Mouse (Mus musculus): ENCODE results near the gene Hscb. TPM values are rescaled to one million over a fixed set of nuclear protein-coding genes. Genes with fewer than 3 reads are reported as not detected.

Gene Hscb
- polyA plus RNA-seq, 1 experiment from 2014 or later = 25.0 TPM

DNA sequence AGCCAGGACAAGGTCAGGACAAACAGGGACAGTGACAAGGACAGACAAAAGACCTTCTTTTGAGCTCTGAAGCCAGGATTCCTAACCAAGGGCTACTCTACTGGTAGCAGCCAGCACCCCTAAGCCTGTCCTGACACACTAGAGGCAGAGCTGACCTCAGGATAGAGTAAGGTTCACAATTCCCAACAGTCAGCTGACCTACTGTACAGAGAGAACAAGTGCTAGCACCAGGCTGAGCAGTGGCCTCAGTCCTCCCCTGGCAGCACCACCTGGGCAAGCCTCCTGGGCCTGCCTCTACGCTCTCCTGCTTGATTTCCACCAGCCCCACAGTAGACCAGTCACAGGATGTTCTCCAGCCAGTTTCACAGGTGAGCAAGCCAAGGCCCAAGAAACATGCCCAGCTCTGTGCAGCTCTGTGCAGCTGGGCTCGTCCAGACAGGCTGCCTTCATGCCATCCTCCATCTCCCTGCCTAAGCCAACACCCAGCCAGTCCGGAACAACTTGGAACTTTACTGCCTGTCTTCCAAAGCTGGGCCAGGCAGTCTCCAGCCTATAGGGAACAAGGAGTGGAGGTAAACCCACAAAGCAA is 38.4 kb downstream of the Hscb start:
- no peaks in the 10 kb centered on the region for H3K9me3 ChIP-seq (ENCODE audit: control insufficient read depth, low read length)
- H3K36me3 ChIP-seq (ENCODE audit: control insufficient read depth, insufficient read depth, low read length) = peaks cover 12% of the 10 kb centered on the region
- no peak overlapping the region for H3K9ac ChIP-seq (ENCODE audit: low read length)
- H3K4me1 ChIP-seq (ENCODE audit: control insufficient read depth, insufficient read depth, low read length) = no peaks in the 10 kb centered on the region
- H3K4me2 ChIP-seq = no peak overlapping the region
- WGBS = 80% methylated on average over 3 of the region's 3 CpGs
- no peak overlapping the region for H3K27ac ChIP-seq (ENCODE audit: low read depth, low read length)
- DNase-seq (ENCODE audit: low spot score, missing footprints) (no peak), ATAC-seq (ENCODE audit: low FRiP score) (no peak)
- H3K27me3 ChIP-seq (ENCODE audit: control insufficient read depth, insufficient read depth, low read length) = no peaks in the 10 kb centered on the region
- no peak overlapping the region for H3K4me3 ChIP-seq (ENCODE audit: low read depth, low read length)

DNA sequence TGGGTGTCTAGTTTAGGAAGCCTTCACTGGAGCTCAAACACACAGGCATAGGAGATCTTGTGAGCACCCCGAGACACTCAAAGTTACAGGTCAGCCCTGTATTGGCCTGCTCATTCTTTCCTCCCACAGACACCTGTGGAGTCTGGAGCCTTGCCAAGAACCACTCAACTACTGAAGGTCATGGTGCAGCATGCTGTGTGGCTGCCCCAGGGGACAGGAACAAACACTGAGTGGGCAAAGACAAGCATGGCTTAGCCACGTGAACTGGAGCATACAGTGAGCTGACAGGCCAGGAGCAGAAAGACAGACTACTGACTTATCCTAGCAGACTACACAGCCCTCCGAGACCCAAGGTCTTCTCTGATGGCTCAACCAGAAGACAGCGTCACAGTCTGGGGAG is 41.9 kb downstream of the Hscb start:
- no peak for ATAC-seq (ENCODE audit: low FRiP score)
- 85% methylated on average over 4 of the region's 4 CpGs for WGBS

DNA sequence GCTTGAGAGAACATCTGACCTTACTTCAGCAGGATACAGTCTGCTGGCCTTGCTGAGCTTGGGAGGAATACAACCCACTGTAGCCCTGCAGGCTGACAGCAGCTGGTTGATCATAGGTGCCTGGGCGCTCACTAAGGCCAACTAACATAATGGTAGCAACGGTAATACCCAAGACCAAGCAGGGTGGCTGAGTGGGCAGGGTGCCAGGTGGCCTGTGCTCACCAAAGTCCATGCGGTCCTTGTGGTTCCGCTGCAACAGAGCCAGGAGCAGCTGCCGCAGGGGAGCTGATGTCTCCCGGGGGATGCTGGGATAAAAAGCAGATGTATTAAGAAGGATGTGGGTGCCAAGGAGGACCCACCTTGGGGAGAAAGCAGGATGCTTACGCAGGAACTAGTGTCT is 45.2 kb downstream of the Hscb start:
- Histone ChIP-seq H3K36me3 (ENCODE audit: control insufficient read depth, insufficient read depth, low read length) (peaks cover 60% of the 10 kb centered on the region), H3K9me3 (ENCODE audit: control insufficient read depth, low read length) (no peaks in the 10 kb centered on the region), H3K4me3 (ENCODE audit: low read depth, low read length) (no peak overlapping the region), H3K4me1 (ENCODE audit: control insufficient read depth, insufficient read depth, low read length) (no peaks in the 10 kb centered on the region), H3K9ac (ENCODE audit: low read length) (no peak overlapping the region), H3K27me3 (ENCODE audit: control insufficient read depth, insufficient read depth, low read length) (no peaks in the 10 kb centered on the region), H3K27ac (ENCODE audit: low read depth, low read length) (no peak overlapping the region), H3K4me2 (no peak overlapping the region)
- DNase-seq (ENCODE audit: low spot score, missing footprints) = peak; percentile 53
- no peak for ATAC-seq (ENCODE audit: low FRiP score)
- 97% methylated on average over 7 of the region's 7 CpGs for WGBS

More for the DNA sequence above, 41.9 kb downstream of the Hscb start:
- H3K4me3 ChIP-seq (ENCODE audit: low read depth, low read length) = no peak overlapping the region
- no peaks in the 10 kb centered on the region for H3K4me1 ChIP-seq (ENCODE audit: control insufficient read depth, insufficient read depth, low read length)
- H3K36me3 ChIP-seq (ENCODE audit: control insufficient read depth, insufficient read depth, low read length) = peaks cover 36% of the 10 kb centered on the region
- DNase-seq (ENCODE audit: low spot score, missing footprints) = peak; percentile 17
- no peak overlapping the region for H3K9ac ChIP-seq (ENCODE audit: low read length)
- H3K27ac ChIP-seq (ENCODE audit: low read depth, low read length) = no peak overlapping the region
- no peaks in the 10 kb centered on the region for H3K27me3 ChIP-seq (ENCODE audit: control insufficient read depth, insufficient read depth, low read length)
- H3K4me2 ChIP-seq = no peak overlapping the region
- no peaks in the 10 kb centered on the region for H3K9me3 ChIP-seq (ENCODE audit: control insufficient read depth, low read length)

DNA sequence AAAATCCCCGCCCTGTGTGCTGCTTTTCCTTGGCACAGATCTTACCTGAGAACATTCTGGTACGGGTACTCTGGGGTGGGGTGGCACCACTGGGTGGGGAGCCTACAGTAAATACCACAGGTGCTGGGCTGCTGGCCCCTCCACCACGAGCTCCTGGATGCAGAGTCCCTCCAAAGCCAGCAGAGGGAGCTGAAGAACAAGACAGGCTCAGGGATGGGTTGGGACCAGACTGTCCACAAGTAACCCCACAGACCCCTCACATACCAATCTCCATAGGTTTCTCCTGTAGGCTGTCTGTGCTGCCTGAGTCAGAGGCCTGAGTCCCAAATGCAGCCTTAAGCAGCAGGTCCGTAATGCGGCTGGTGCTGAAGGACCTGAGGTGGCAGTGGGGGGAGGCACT is 50.9 kb downstream of the Hscb start:
- Histone ChIP-seq H3K27ac (ENCODE audit: low read depth, low read length) (no peak overlapping the region), H3K27me3 (ENCODE audit: control insufficient read depth, insufficient read depth, low read length) (no peaks in the 10 kb centered on the region), H3K9me3 (ENCODE audit: control insufficient read depth, low read length) (no peaks in the 10 kb centered on the region), H3K36me3 (ENCODE audit: control insufficient read depth, insufficient read depth, low read length) (peaks cover 64% of the 10 kb centered on the region), H3K9ac (ENCODE audit: low read length) (no peak overlapping the region), H3K4me1 (ENCODE audit: control insufficient read depth, insufficient read depth, low read length) (no peaks in the 10 kb centered on the region), H3K4me2 (no peak overlapping the region), H3K4me3 (ENCODE audit: low read depth, low read length) (no peak overlapping the region)
- ATAC-seq (ENCODE audit: low FRiP score) (peak; percentile 70), DNase-seq (ENCODE audit: low spot score, missing footprints) (no peak)
- WGBS = 62% methylated on average over 5 of the region's 5 CpGs

DNA sequence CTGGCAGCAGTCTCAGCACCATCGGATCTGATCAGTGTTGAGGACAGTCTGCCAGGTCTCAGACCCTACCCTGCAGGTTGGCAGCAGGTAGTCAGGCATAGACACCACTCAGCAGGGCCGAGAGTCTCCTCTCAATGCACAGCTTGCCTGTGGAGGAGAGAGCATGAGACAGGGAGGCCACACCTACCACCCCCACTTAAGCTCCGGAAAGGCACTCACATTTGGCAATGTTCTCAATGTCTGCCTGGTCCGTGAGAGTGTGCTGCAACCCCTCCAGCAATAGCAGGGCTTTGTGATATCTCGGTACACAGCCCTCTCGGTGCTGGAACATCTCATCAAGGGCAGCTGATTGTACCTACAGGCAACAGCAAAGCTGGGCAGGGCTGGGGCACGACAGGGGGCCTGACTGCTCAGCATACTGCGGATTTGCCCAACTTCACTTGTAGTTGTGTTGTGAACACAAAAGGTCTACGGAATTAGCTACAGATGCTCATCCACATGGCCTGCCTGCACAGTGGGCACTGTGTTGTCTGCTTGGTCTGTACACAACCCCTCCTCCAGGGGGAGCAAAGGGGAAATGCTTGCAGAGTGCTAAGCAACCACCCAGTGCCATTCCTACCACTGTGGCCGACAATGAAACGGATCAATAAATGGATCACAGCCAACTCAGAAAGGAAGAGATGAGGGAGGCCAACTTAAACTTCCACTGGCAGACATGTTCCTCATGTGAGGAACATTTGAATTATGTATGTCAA is 53.3 kb downstream of the Hscb start:
- no peak overlapping the region for H3K4me2 ChIP-seq
- H3K9ac ChIP-seq (ENCODE audit: low read length) = no peak overlapping the region
- H3K4me1 ChIP-seq (ENCODE audit: control insufficient read depth, insufficient read depth, low read length) = no peaks in the 10 kb centered on the region
- ATAC-seq (ENCODE audit: low FRiP score) = no peak
- H3K27me3 ChIP-seq (ENCODE audit: control insufficient read depth, insufficient read depth, low read length) = no peaks in the 10 kb centered on the region
- H3K9me3 ChIP-seq (ENCODE audit: control insufficient read depth, low read length) = no peaks in the 10 kb centered on the region
- H3K4me3 ChIP-seq (ENCODE audit: low read depth, low read length) = no peak overlapping the region
- 83% methylated on average over 11 of the region's 11 CpGs for WGBS
- no peak overlapping the region for H3K27ac ChIP-seq (ENCODE audit: low read depth, low read length)
- no peak for DNase-seq (ENCODE audit: low spot score, missing footprints)
- peaks cover 45% of the 10 kb centered on the region for H3K36me3 ChIP-seq (ENCODE audit: control insufficient read depth, insufficient read depth, low read length)

DNA sequence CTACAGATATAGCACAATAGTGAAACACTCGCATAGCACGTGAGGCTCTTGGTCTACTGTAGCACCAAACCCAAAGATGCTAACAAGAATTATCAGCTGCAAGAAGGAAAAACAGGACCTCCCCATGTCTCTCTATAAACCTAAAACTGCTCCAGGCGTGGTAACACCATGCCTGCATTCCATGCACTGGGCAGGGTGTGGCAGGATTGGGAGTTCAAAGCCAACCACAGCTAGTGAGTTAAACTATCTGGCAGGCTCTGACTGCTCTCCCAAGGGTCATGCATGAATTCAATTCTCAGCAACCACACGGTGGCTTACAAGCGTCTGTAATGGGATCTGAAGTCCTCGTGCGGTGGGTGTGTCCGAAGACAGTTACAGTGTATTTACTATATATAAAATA is 56.4 kb downstream of the Hscb start:
- Histone ChIP-seq H3K4me1 (ENCODE audit: control insufficient read depth, insufficient read depth, low read length) (peaks cover 10% of the 10 kb centered on the region), H3K9ac (ENCODE audit: low read length) (no peak overlapping the region), H3K9me3 (ENCODE audit: control insufficient read depth, low read length) (no peaks in the 10 kb centered on the region), H3K27ac (ENCODE audit: low read depth, low read length) (no peak overlapping the region), H3K4me2 (no peak overlapping the region), H3K36me3 (ENCODE audit: control insufficient read depth, insufficient read depth, low read length) (peaks cover 25% of the 10 kb centered on the region), H3K27me3 (ENCODE audit: control insufficient read depth, insufficient read depth, low read length) (no peaks in the 10 kb centered on the region), H3K4me3 (ENCODE audit: low read depth, low read length) (no peak overlapping the region)
- whole genome bisulfite sequencing = 82% methylated on average over 8 of the region's 8 CpGs
- DNase-seq (ENCODE audit: low spot score, missing footprints) (no peak), ATAC-seq (ENCODE audit: low FRiP score) (no peak)

DNA sequence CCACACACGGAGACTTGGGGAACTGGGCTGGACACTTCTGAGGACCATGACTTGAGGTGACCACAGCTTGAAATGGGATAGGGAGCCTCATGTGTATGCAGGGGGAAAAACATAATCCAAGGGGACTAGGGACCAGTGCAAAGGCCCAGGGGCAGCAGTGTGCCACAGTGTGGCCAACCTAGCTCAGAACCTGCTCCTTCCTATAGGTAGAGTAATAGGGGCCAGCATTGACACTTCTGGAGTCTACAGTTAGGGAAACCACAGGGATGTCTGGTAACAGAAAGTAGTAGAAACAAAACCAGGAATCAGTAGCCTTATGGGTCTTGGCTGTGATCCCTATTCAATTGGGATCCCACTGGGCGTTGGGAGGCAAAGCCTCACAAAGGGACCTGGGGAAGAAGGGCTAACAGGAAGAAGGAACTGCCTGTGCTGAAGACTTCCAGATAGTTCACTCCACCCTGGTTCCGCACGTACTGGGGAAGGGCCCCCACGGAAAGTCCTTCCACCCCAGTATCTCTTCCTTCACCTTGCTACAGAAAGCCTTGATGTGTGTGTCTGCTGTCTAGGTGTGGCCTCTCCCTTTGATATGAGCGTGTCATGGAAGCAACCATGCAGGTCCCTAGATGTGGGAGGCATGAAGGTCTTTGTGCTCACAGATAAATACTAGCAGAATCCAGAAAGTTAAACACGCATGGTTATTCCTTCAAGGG is 57.9 kb downstream of the Hscb start:
- WGBS = 80% methylated on average over 7 of the region's 7 CpGs
- peaks cover 10% of the 10 kb centered on the region for H3K4me1 ChIP-seq (ENCODE audit: control insufficient read depth, insufficient read depth, low read length)
- no peak overlapping the region for H3K27ac ChIP-seq (ENCODE audit: low read depth, low read length)
- DNase-seq (ENCODE audit: low spot score, missing footprints) = no peak
- H3K36me3 ChIP-seq (ENCODE audit: control insufficient read depth, insufficient read depth, low read length) = peaks cover 12% of the 10 kb centered on the region
- no peak overlapping the region for H3K4me3 ChIP-seq (ENCODE audit: low read depth, low read length)
- no peak for ATAC-seq (ENCODE audit: low FRiP score)
- H3K4me2 ChIP-seq = no peak overlapping the region
- H3K27me3 ChIP-seq (ENCODE audit: control insufficient read depth, insufficient read depth, low read length) = no peaks in the 10 kb centered on the region
- H3K9me3 ChIP-seq (ENCODE audit: control insufficient read depth, low read length) = no peaks in the 10 kb centered on the region
- H3K9ac ChIP-seq (ENCODE audit: low read length) = no peak overlapping the region

DNA sequence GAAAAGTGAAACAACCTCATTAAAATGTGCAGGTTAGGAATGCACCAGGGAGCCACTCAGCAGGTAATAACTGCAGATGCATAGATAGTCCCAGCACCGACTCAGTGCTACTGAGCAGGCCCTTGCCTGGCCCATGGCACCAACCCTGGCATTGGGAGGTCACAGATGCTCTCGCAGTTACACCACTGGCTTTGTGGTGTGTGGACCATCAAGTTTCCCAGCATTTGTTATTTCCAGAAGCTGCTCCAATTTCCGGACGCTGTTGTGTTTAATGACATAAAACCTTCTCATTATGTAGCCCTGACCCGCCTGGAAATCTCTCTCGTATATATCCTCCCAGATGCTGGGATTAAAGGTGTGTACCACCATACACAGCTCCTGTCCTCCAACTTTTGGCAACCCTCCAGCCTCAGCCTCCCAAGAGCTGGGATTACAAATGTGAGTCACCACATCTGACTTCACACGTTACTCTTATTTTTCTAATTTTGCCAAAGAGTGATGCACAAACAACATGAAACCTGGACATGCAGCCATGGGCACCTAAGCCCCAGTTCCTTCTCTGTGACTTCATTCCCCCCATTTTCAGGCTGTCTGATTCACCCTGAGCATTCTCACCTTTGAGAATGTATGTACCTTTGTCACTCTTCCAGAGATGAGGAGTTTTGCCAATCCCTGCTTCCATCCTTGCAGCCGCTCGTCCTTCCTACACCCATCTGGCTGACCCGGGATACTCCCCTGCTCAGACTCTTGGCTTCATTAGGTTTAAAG is 58.6 kb downstream of the Hscb start:
- peak; percentile 22 for ATAC-seq (ENCODE audit: low FRiP score)
- no peaks in the 10 kb centered on the region for H3K27me3 ChIP-seq (ENCODE audit: control insufficient read depth, insufficient read depth, low read length)
- H3K36me3 ChIP-seq (ENCODE audit: control insufficient read depth, insufficient read depth, low read length) = peaks cover 9% of the 10 kb centered on the region
- H3K4me1 ChIP-seq (ENCODE audit: control insufficient read depth, insufficient read depth, low read length) = peaks cover 10% of the 10 kb centered on the region
- H3K4me2 ChIP-seq = peak overlapping the region; percentile 95
- DNase-seq (ENCODE audit: low spot score, missing footprints) = no peak
- WGBS = 59% methylated on average over 10 of the region's 10 CpGs
- no peak overlapping the region for H3K27ac ChIP-seq (ENCODE audit: low read depth, low read length)
- H3K4me3 ChIP-seq (ENCODE audit: low read depth, low read length) = peak overlapping the region; percentile 65
- H3K9me3 ChIP-seq (ENCODE audit: control insufficient read depth, low read length) = no peaks in the 10 kb centered on the region
- H3K9ac ChIP-seq (ENCODE audit: low read length) = peak overlapping the region; percentile 69
